Mouse (Mus musculus): Measurements from ENCODE around the gene Rasa1. TPM values are rescaled to one million over a fixed set of nuclear protein-coding genes. Genes with fewer than 3 reads are reported as not detected.

Gene Rasa1
- polyA plus RNA-seq (2014; fragmentation: Nextera tagmentation; extraction: Ambion mirVana) = 57.7 and 62.9 TPM in 2 replicates

DNA sequence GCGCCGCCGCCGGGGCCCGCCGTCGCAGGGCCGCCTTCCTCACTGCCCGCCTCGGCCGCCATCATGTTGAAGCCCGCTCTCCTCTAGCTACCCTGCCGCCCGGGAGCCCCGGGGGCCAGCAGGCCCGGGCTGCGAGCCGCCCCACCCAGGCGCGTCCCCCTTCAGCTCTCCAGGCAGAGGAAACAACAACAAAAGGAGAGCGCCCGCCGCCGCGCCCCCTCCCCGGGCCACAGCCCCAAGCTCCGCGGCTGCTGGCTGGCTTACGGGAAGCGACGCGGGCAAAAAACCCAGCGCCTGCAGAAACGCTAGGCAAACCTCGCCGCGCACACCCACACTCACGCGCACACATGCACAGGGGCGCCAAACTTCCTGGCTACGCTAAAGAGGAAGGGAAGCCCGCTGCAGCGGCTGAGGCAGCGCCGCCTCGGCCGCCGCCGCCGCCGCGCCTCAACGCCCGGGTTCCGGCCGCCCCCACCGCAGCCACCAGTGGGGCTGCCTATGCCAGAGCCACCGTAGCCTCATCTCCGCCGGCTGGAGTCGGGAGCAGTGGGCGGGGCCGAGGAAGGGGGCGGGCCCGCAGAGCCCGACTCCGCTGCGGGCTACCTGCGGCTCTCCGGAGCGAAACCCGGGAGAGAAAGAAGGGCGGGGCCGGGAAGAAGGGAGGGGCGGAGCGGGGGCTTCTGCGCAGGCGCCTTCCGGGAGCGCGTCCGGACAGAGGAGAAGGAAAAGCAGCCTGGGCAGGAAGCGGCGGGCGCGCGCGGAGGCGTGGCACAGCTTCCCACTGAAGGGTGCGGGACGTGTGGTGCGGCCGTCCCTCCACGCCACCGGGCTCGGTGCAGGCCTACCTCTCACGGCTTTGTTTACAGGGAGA, at the start of gene Rasa1:
Gene Rasa1 (minus strand): TSS at position 288 of the 871 bp plus-strand sequence.
- Histone ChIP-seq H3K9me3 (ENCODE audit: control insufficient read depth, low read length) (no peaks in the 10 kb centered on the region), H3K36me3 (ENCODE audit: control insufficient read depth, insufficient read depth, low read length) (no peaks in the 10 kb centered on the region), H3K4me2 (ENCODE audit: low read depth, low read length) (peak within 1 kb of the TSS; percentile 64), H3K27me3 (replicated peaks; ENCODE audit: control insufficient read depth, insufficient read depth, low read length) (no peaks in the 10 kb centered on the region), H3K27ac (replicated peaks; ENCODE audit: low read depth, low read length) (peak within 1 kb of the TSS; percentile 99), H3K4me3 (ENCODE audit: low read depth, low read length) (peak within 1 kb of the TSS; percentile 96), H3K4me1 (ENCODE audit: control insufficient read depth, insufficient read depth, low read length) (no peaks in the 10 kb centered on the region), H3K9ac (ENCODE audit: low read depth, low read length) (peak within 1 kb of the TSS; percentile 96)
- 0% methylated on average over 32 of the region's 97 CpGs for WGBS
- ATAC-seq (ENCODE audit: low read depth) (peak; percentile 99), DNase-seq (ENCODE audit: low spot score) (peak; percentile 97)

DNA sequence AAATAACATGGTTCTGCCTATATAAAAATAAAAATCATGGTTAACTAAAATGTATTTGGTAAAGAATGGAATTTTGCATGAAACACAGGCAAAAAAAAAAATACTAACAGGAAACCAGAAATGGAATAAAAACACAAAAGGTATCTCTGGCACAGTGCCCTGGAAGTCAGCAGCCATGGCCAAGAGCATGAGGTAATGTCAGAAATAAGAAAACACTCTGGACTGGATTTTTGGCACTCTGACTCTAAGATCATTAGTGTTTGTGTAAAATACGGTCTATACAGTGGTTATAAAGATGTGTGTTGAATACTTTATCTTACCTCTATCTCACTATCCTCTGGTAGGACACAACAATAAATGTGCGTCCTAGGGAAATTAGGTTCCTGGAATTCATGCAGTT, 22.6 kb upstream of the Rasa1 start:
- Histone ChIP-seq H3K4me1 (ENCODE audit: control insufficient read depth, insufficient read depth, low read length) (no peaks in the 10 kb centered on the region), H3K9me3 (ENCODE audit: control insufficient read depth, low read length) (no peaks in the 10 kb centered on the region), H3K27me3 (replicated peaks; ENCODE audit: control insufficient read depth, insufficient read depth, low read length) (no peaks in the 10 kb centered on the region), H3K4me3 (ENCODE audit: low read depth, low read length) (no peak overlapping the region), H3K27ac (replicated peaks; ENCODE audit: low read depth, low read length) (no peak overlapping the region), H3K9ac (ENCODE audit: low read depth, low read length) (no peak overlapping the region), H3K4me2 (ENCODE audit: low read depth, low read length) (no peak overlapping the region), H3K36me3 (ENCODE audit: control insufficient read depth, insufficient read depth, low read length) (no peaks in the 10 kb centered on the region)
- peak; percentile 53 for DNase-seq (ENCODE audit: low spot score)
- no peak for ATAC-seq (ENCODE audit: low read depth)
- 62% methylated on average over 2 of the region's 2 CpGs for WGBS

DNA sequence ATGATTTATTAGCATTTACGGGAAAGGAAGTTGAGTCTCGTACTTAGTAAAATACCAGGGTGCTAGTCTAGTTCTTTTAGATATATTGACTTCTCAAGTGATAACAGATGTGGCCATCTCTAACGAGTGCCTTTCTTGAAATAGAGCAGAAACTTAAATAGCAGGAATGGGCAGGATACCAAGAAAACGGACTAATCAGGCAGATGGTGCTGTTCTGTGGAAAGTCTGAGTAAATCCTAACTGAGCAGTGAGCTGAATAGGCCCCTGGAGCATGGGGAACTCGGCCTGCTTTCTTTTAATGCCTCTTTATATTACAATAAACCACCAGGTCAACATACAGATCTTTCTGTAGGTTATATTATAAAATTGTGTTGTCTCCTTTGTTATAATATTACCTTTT, 22.0 kb upstream of the Rasa1 start:
- Histone ChIP-seq H3K27ac (replicated peaks; ENCODE audit: low read depth, low read length) (no peak overlapping the region), H3K4me2 (ENCODE audit: low read depth, low read length) (no peak overlapping the region), H3K36me3 (ENCODE audit: control insufficient read depth, insufficient read depth, low read length) (no peaks in the 10 kb centered on the region), H3K9me3 (ENCODE audit: control insufficient read depth, low read length) (no peaks in the 10 kb centered on the region), H3K27me3 (replicated peaks; ENCODE audit: control insufficient read depth, insufficient read depth, low read length) (no peaks in the 10 kb centered on the region), H3K9ac (ENCODE audit: low read depth, low read length) (no peak overlapping the region), H3K4me1 (ENCODE audit: control insufficient read depth, insufficient read depth, low read length) (no peaks in the 10 kb centered on the region), H3K4me3 (ENCODE audit: low read depth, low read length) (no peak overlapping the region)
- DNase-seq (ENCODE audit: low spot score) (peak; percentile 84), ATAC-seq (ENCODE audit: low read depth) (peak; percentile 68)
- WGBS = 36% methylated on average over 5 of the region's 5 CpGs

DNA sequence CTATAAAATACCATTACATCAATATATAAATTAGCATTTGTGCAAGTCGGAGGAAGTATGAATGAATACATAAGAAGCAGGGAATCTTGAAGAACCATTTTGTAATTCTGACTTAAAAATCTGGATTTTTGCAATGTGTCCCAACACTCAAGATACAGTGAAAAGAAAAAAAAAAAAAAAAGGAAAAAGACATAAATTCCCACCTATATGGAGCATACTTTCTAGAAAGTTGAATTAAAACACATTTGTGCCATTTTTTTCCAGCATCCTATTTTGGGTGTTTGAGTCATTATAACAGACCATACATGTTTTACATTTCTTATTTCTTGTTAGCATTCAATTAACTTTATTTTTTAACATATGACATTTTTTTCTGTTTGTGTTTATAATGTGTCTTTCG, 21.6 kb upstream of the Rasa1 start:
- ATAC-seq (ENCODE audit: low read depth) (no peak), DNase-seq (ENCODE audit: low spot score) (no peak)
- 85% methylated on average over 2 of the region's 2 CpGs for WGBS
- Histone ChIP-seq H3K27me3 (replicated peaks; ENCODE audit: control insufficient read depth, insufficient read depth, low read length) (no peaks in the 10 kb centered on the region), H3K9ac (ENCODE audit: low read depth, low read length) (no peak overlapping the region), H3K9me3 (ENCODE audit: control insufficient read depth, low read length) (no peaks in the 10 kb centered on the region), H3K4me2 (ENCODE audit: low read depth, low read length) (no peak overlapping the region), H3K4me3 (ENCODE audit: low read depth, low read length) (no peak overlapping the region), H3K4me1 (ENCODE audit: control insufficient read depth, insufficient read depth, low read length) (no peaks in the 10 kb centered on the region), H3K36me3 (ENCODE audit: control insufficient read depth, insufficient read depth, low read length) (no peaks in the 10 kb centered on the region), H3K27ac (replicated peaks; ENCODE audit: low read depth, low read length) (no peak overlapping the region)

DNA sequence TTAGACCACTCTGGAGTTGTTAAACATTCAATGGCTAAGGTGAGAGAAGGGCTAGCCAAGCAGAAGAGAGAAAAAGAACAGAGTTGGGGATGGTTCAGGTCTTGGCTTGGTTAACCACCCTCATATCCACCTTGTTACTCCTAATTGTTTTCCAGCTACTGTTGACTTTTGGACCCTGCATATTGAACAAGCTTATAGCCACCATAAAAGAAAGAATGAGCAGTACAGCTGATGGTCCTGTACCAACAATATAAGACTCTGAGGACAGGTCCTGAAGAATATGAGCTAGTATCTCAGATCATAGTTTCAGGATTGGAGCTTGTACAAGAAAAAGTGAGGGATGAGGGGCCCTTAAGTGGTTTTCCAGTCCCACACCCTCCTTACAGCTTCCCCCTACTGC, 17.1 kb upstream of the Rasa1 start:
- no peak overlapping the region for H3K4me3 ChIP-seq (ENCODE audit: low read depth, low read length)
- no peaks in the 10 kb centered on the region for H3K27me3 ChIP-seq (replicated peaks; ENCODE audit: control insufficient read depth, insufficient read depth, low read length)
- no peaks in the 10 kb centered on the region for H3K9me3 ChIP-seq (ENCODE audit: control insufficient read depth, low read length)
- no peak for ATAC-seq (ENCODE audit: low read depth)
- no peak overlapping the region for H3K4me2 ChIP-seq (ENCODE audit: low read depth, low read length)
- no peaks in the 10 kb centered on the region for H3K4me1 ChIP-seq (ENCODE audit: control insufficient read depth, insufficient read depth, low read length)
- no peaks in the 10 kb centered on the region for H3K36me3 ChIP-seq (ENCODE audit: control insufficient read depth, insufficient read depth, low read length)
- H3K9ac ChIP-seq (ENCODE audit: low read depth, low read length) = no peak overlapping the region
- no peak for DNase-seq (ENCODE audit: low spot score)
- no peak overlapping the region for H3K27ac ChIP-seq (replicated peaks; ENCODE audit: low read depth, low read length)

DNA sequence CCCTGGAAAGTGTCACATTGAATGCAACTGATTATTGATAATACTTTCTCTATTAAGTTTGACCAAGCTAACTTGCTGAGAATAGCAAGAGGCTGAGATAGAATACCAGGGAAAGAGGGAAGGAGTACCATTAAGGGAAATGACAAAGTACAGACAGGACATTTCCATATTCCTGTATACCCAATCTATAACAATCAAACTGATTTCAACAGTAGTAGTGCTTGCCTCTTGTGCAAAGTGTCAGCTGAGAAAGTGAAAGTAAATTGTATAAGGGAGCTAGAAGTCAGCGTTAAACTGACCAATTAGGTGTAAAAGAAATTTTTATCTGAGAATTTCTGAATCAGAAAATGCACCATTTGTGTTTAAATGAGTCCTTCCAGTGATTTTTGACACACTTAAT, 1.7 kb upstream of the Rasa1 start:
- Histone ChIP-seq H3K4me2 (ENCODE audit: low read depth, low read length) (no peak overlapping the region), H3K36me3 (ENCODE audit: control insufficient read depth, insufficient read depth, low read length) (no peaks in the 10 kb centered on the region), H3K4me3 (ENCODE audit: low read depth, low read length) (no peak overlapping the region), H3K27ac (replicated peaks; ENCODE audit: low read depth, low read length) (no peak overlapping the region), H3K9me3 (ENCODE audit: control insufficient read depth, low read length) (no peaks in the 10 kb centered on the region), H3K9ac (ENCODE audit: low read depth, low read length) (no peak overlapping the region), H3K27me3 (replicated peaks; ENCODE audit: control insufficient read depth, insufficient read depth, low read length) (no peaks in the 10 kb centered on the region), H3K4me1 (ENCODE audit: control insufficient read depth, insufficient read depth, low read length) (no peaks in the 10 kb centered on the region)
- 71% methylated on average over 1 of the region's 1 CpGs for WGBS
- DNase-seq (ENCODE audit: low spot score) = no peak
- no peak for ATAC-seq (ENCODE audit: low read depth)

DNA sequence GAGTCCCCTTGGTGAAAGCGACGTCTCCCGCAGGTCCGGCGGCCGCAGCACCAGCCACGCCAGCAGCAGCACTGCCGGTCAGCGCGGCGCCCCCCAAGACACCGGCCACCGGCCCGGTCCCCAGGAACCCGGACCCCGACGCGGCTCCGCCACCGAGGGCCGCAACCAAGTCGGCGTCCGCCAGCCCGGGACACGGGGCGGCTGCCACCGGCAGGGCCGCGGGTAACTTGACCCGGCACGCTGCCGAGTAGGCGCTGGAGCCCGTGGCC, 422 bp downstream of the Rasa1 start:
- peak overlapping the region; percentile 96 for H3K9ac ChIP-seq (ENCODE audit: low read depth, low read length)
- no peaks in the 10 kb centered on the region for H3K4me1 ChIP-seq (ENCODE audit: control insufficient read depth, insufficient read depth, low read length)
- peak overlapping the region; percentile 96 for H3K4me3 ChIP-seq (ENCODE audit: low read depth, low read length)
- WGBS = no CpG with 5 or more reads among the region's 35 CpGs
- H3K27me3 ChIP-seq (replicated peaks; ENCODE audit: control insufficient read depth, insufficient read depth, low read length) = no peaks in the 10 kb centered on the region
- H3K36me3 ChIP-seq (ENCODE audit: control insufficient read depth, insufficient read depth, low read length) = no peaks in the 10 kb centered on the region
- no peak for ATAC-seq (ENCODE audit: low read depth)
- no peak for DNase-seq (ENCODE audit: low spot score)
- H3K4me2 ChIP-seq (ENCODE audit: low read depth, low read length) = peak overlapping the region; percentile 56
- H3K9me3 ChIP-seq (ENCODE audit: control insufficient read depth, low read length) = no peaks in the 10 kb centered on the region
- peak overlapping the region; percentile 99 for H3K27ac ChIP-seq (replicated peaks; ENCODE audit: low read depth, low read length)

DNA sequence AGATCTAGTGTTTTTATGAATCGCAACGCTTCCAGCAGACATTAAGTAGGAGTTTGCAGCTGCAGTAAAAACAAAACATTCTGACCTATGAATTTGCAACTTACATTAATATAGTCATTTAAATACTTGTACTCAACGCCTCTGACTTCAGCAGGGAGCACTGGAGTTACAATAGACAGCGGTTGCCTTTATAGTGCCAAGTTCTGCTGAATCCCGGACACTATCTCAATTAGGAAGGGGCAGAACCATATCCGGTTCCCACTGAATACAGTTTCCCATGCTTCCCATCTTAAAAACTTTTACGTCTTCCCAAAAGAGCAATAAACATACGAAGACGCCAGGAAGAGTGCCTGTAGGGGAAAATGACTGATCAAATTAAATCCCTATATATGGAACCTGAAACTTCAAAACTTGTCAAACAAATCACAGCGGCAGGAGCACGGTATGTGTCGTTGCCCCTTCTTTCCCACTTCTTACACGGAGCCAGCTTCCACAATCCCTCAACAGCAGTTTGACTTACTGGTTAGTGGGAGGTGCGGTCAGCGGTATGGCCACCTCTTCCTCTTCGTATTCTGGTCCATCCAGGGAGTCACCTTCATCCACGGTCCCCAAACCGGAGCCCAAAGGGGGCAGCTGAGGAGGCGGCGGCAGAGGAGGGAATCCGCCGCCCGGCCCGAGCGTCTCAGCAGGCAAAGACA, 905 bp downstream of the Rasa1 start:
- no peaks in the 10 kb centered on the region for H3K36me3 ChIP-seq (ENCODE audit: control insufficient read depth, insufficient read depth, low read length)
- ATAC-seq (ENCODE audit: low read depth) = no peak
- H3K9ac ChIP-seq (ENCODE audit: low read depth, low read length) = peak overlapping the region; percentile 96
- H3K27ac ChIP-seq (replicated peaks; ENCODE audit: low read depth, low read length) = peak overlapping the region; percentile 99
- no peaks in the 10 kb centered on the region for H3K9me3 ChIP-seq (ENCODE audit: control insufficient read depth, low read length)
- DNase-seq (ENCODE audit: low spot score) = peak; percentile 65
- peak overlapping the region; percentile 96 for H3K4me3 ChIP-seq (ENCODE audit: low read depth, low read length)
- H3K4me1 ChIP-seq (ENCODE audit: control insufficient read depth, insufficient read depth, low read length) = no peaks in the 10 kb centered on the region
- H3K4me2 ChIP-seq (ENCODE audit: low read depth, low read length) = peak overlapping the region; percentile 56
- no peaks in the 10 kb centered on the region for H3K27me3 ChIP-seq (replicated peaks; ENCODE audit: control insufficient read depth, insufficient read depth, low read length)
- WGBS = under 1% methylated on average over 24 of the region's 25 CpGs

DNA sequence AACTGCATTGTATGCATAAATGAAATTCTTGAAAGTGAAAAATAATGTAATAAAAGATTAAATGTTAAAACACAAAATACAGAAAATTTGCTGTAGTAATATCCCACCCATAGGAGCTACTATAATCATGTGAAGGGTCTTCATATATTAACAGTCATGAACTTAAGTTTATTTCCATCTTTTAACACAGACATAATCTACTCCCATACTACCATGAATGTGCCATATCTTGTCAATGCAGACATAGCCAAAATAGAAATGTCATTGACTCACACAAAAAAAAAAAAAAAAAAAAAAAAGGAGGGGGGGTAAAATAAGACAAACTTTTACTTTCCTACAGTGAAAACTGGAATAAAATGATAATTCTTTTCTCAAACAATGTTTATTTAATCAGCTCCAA, 6.3 kb downstream of the Rasa1 start:
- Histone ChIP-seq H3K4me3 (ENCODE audit: low read depth, low read length) (no peak overlapping the region), H3K27me3 (replicated peaks; ENCODE audit: control insufficient read depth, insufficient read depth, low read length) (no peaks in the 10 kb centered on the region), H3K36me3 (ENCODE audit: control insufficient read depth, insufficient read depth, low read length) (no peaks in the 10 kb centered on the region), H3K27ac (replicated peaks; ENCODE audit: low read depth, low read length) (no peak overlapping the region), H3K4me2 (ENCODE audit: low read depth, low read length) (no peak overlapping the region), H3K9ac (ENCODE audit: low read depth, low read length) (no peak overlapping the region), H3K4me1 (ENCODE audit: control insufficient read depth, insufficient read depth, low read length) (no peaks in the 10 kb centered on the region), H3K9me3 (ENCODE audit: control insufficient read depth, low read length) (no peaks in the 10 kb centered on the region)
- ATAC-seq (ENCODE audit: low read depth) (no peak), DNase-seq (ENCODE audit: low spot score) (no peak)

Data from embryonic facial prominence, embryonic 14.5 days (tissue).